Mouse (Mus musculus) liver, embryonic 13.5 days (tissue): Measurements from ENCODE around the gene Chd8. TPM values are rescaled to one million over a fixed set of nuclear protein-coding genes. Genes with fewer than 3 reads are reported as not detected.

Experiments used
- ATAC-seq: fragments of 200-750 bp; cut with Nextera tagmentation; 2 replicates; pipeline ENCODE4 v1.8.0; 2017; ENCODE audit warnings: low read depth, mild to moderate bottlenecking, moderate number of reproducible peaks, moderate library complexity
- DNase-seq: peaks from one replicate; pipeline ENCODE4 v3.0.0; 2022
- H3K27ac ChIP-seq: fragments of 300-500 bp; sonication (generic); 2 replicates; pipeline ENCODE4 v1.5.1; 2015; ENCODE audit warnings: moderate library complexity, mild to moderate bottlenecking, inconsistent platforms
- H3K27me3 ChIP-seq: fragments of 300-500 bp; sonication (generic); 2 replicates; pipeline ENCODE4 v1.6.1; 2015; ENCODE audit warnings: mild to moderate bottlenecking, inconsistent platforms
- H3K36me3 ChIP-seq: fragments of 300-500 bp; sonication (generic); 2 replicates; pipeline ENCODE4 v1.6.1; 2015; ENCODE audit warnings: mild to moderate bottlenecking, inconsistent platforms
- H3K4me1 ChIP-seq: fragments of 300-500 bp; sonication (generic); replicated peaks from 2 replicates; pipeline ENCODE4 v1.6.1; 2015; ENCODE audit warnings: inconsistent platforms
- H3K4me2 ChIP-seq: fragments of 300-500 bp; sonication (generic); 2 replicates; pipeline ENCODE4 v1.6.1; 2015; ENCODE audit warnings: inconsistent platforms, mild to moderate bottlenecking, moderate library complexity
- H3K4me3 ChIP-seq: fragments of 300-500 bp; sonication (generic); replicated peaks from 2 replicates; pipeline ENCODE4 v1.5.1; 2015; ENCODE audit warnings: mild to moderate bottlenecking, inconsistent platforms
- H3K9ac ChIP-seq: fragments of 300-500 bp; sonication (generic); 2 replicates; pipeline ENCODE4 v1.6.1; 2015; ENCODE audit warnings: mild to moderate bottlenecking, inconsistent platforms
- H3K9me3 ChIP-seq: fragments of 300-500 bp; sonication (generic); replicated peaks from 2 replicates; pipeline ENCODE4 v1.6.1; 2016; ENCODE audit warnings: inconsistent platforms
- WGBS: fragments of 180-500 bp; shearing (Covaris S2); methylation state at CpG from one replicate; pipeline ENCODE4 v1.1.7; 2015; ENCODE audit not compliant: insufficient replicate concordance; 5-methylcytosine and 5-hydroxymethylcytosine counted together
- polyA plus RNA-seq: library from polyadenylated mRNA; unstranded; fragments of >200 nt; fragmentation: Nextera tagmentation; extraction: Ambion mirVana; gene quantifications from 2 replicates; pipeline ENCODE4 v1.2.1, GENCODE M21; 2015

The Chd8 gene
- polyA plus RNA-seq, 1 experiment from 2014 or later, result 12.1 TPM

GRCm38 (mm10) chr14:52152179-52152578 is 105.4 kb downstream of the Chd8 start:
- Histone ChIP-seq H3K4me3 (no peak overlapping the region), H3K4me2 (no peak overlapping the region), H3K36me3 (no peaks in the 10 kb centered on the region), H3K4me1 (no peaks in the 10 kb centered on the region), H3K9me3 (no peaks in the 10 kb centered on the region), H3K27ac (no peak overlapping the region), H3K9ac (no peak overlapping the region), H3K27me3 (no peaks in the 10 kb centered on the region; the same call in 1 of the 2 replicates)
- 50% methylated on average over 7 of the region's 7 CpGs for WGBS
- DNase-seq (no peak), ATAC-seq (no peak)

DNA sequence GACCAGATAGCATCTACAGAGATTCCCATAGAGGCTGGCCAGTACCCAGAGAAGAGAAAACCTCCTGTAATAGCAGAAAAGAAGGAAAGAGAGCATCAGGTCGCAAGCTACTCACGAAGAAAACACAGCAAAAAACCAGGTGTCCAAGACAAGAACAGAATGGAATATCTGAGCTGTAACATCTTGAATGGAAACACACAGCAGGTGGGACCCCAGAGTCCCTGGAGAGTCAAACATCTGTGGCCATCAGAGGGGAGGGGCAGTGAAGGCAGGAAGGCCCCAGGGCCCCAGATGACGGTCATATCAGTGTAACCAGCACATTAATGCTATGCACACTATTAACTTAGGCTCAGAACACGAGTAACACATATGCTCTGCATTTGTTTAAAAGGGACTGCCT is 107.7 kb downstream of the Chd8 start:
- H3K27me3 ChIP-seq, result no peaks in the 10 kb centered on the region; the same call in 1 of the 2 replicates
- WGBS, result 54% methylated on average over 4 of the region's 4 CpGs
- no peaks in the 10 kb centered on the region for H3K9me3 ChIP-seq
- H3K27ac ChIP-seq, result no peak overlapping the region
- H3K4me3 ChIP-seq, result no peak overlapping the region
- H3K9ac ChIP-seq, result no peak overlapping the region
- no peaks in the 10 kb centered on the region for H3K36me3 ChIP-seq
- no peak overlapping the region for H3K4me2 ChIP-seq
- no peaks in the 10 kb centered on the region for H3K4me1 ChIP-seq
- DNase-seq (no peak), ATAC-seq (no peak)

Other genes starting within 250 kb of the Chd8 start
- 0.09 and 0.20 TPM in 2 replicates for gene Tmem253, start 242.1 kb downstream of the Chd8 start, polyA plus RNA-seq
- gene Zfp219, start 237.0 kb downstream of the Chd8 start, polyA plus RNA-seq, result 10.1 and 10.5 TPM in 2 replicates
- not detected in 2 replicates for gene Olfr221, start 215.3 kb downstream of the Chd8 start, polyA plus RNA-seq
- gene Hnrnpc, start 153.8 kb downstream of the Chd8 start, polyA plus RNA-seq, result 388 and 457 TPM in 2 replicates
- 63.8 and 64.0 TPM in 2 replicates for gene Rpgrip1, start 147.1 kb downstream of the Chd8 start, polyA plus RNA-seq
- gene Supt16, start 60.4 kb downstream of the Chd8 start, polyA plus RNA-seq, result 45.6 and 51.9 TPM in 2 replicates
- gene Tox4, start 21.4 kb upstream of the Chd8 start, polyA plus RNA-seq, result 19.8 and 20.5 TPM in 2 replicates
- gene Rab2b, start 21.8 kb upstream of the Chd8 start, polyA plus RNA-seq, result 2.6 and 3.0 TPM in 2 replicates
- gene Mettl3, start 47.3 kb upstream of the Chd8 start, polyA plus RNA-seq, result 20.6 and 21.9 TPM in 2 replicates
- gene Sall2, start 71.0 kb upstream of the Chd8 start, polyA plus RNA-seq, result 1.2 and 1.5 TPM in 2 replicates
- gene Olfr1513, start 98.6 kb upstream of the Chd8 start, polyA plus RNA-seq, result not detected in 2 replicates
- not detected in 2 replicates for gene Olfr1512, start 121.4 kb upstream of the Chd8 start, polyA plus RNA-seq
- not detected in 2 replicates for gene Olfr1511, start 139.6 kb upstream of the Chd8 start, polyA plus RNA-seq
- gene Olfr1510, start 156.6 kb upstream of the Chd8 start, polyA plus RNA-seq, result not detected in 2 replicates
- not detected in 2 replicates for gene Olfr1509, start 185.2 kb upstream of the Chd8 start, polyA plus RNA-seq
- gene Olfr1508, start 209.7 kb upstream of the Chd8 start, polyA plus RNA-seq, result not detected in 2 replicates
- not detected in 2 replicates for gene Olfr1507, start 238.0 kb upstream of the Chd8 start, polyA plus RNA-seq